In the genomic region with DNA sequence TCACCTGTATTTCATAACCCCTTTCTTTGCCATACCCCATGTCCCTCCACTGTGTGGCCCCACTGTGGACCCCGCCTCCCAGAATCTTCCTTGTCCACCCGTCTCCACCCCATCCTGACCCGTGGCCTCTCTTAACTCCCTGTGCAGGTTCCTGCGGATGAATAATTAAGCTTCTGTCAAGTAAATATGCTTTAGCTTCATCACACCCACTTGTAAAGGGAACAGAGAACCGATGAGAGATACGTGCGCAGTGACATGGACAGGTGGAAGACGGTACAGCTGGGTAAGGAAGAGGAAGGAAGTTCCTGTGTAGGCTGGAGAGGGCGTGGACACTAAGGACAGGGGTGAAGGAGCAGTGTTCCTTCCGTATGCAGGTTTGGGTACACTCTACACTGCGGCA, we compare ENCODE assay signal across 8 mouse cellular contexts. TPM values are rescaled to one million over a fixed set of nuclear protein-coding genes. Genes with fewer than 3 reads are reported as not detected.
DNase-seq lines count a peak whose midpoint lies in the region; ATAC-seq and TF ChIP-seq lines count a peak whose summit lies in the region.

No protein-coding gene starts in this region.

- H3K27me3 ChIP-seq in heart, embryonic 15.5 days: no peaks in the 10 kb centered on the region
- no peaks in the 10 kb centered on the region for H3K27me3 ChIP-seq in limb, embryonic 12.5 days
- H3K27me3 ChIP-seq in midbrain, postnatal 0 days (ENCODE audit: insufficient read depth, low read length): no peaks in the 10 kb centered on the region

- peak overlapping the region; percentile 96 for H3K27ac ChIP-seq in heart, embryonic 15.5 days
- no peak overlapping the region for H3K27ac ChIP-seq in limb, embryonic 12.5 days
- H3K27ac ChIP-seq in midbrain, postnatal 0 days (ENCODE audit: low read depth, low read length): 0 out of 2 replicates have a peak overlapping the region, but pooled peaks have one; percentile 26

- peak overlapping the region; percentile 78 for H3K4me3 ChIP-seq in heart, embryonic 15.5 days
- peak overlapping the region; percentile 54 for H3K4me3 ChIP-seq in limb, embryonic 12.5 days (replicated peaks)
- peak overlapping the region; percentile 40 for H3K4me3 ChIP-seq in midbrain, postnatal 0 days (ENCODE audit: low read depth, low read length)

- TF ChIP-seq CTCF in midbrain, postnatal 0 days (IDR thresholded peaks at IDR 0.05): no peak

- H3K9me3 ChIP-seq in heart, embryonic 15.5 days (replicated peaks): no peaks in the 10 kb centered on the region
- no peaks in the 10 kb centered on the region for H3K9me3 ChIP-seq in limb, embryonic 12.5 days
- H3K9me3 ChIP-seq in midbrain, postnatal 0 days (ENCODE audit: low read length): no peaks in the 10 kb centered on the region

- no peaks in the 10 kb centered on the region for H3K36me3 ChIP-seq in heart, embryonic 15.5 days
- no peaks in the 10 kb centered on the region for H3K36me3 ChIP-seq in limb, embryonic 12.5 days
- no peaks in the 10 kb centered on the region for H3K36me3 ChIP-seq in midbrain, postnatal 0 days (ENCODE audit: insufficient read depth, low read length)

- WGBS in heart, embryonic 15.5 days: 11% methylated on average over 11 of the region's 11 CpGs
- WGBS in limb, embryonic 12.5 days: 21% methylated on average over 11 of the region's 11 CpGs
- WGBS in midbrain, postnatal 0 days: 17% methylated on average over 11 of the region's 11 CpGs

- H3K4me2 ChIP-seq in heart, embryonic 15.5 days: peak overlapping the region; percentile 71
- H3K4me2 ChIP-seq in limb, embryonic 12.5 days: peak overlapping the region; percentile 78
- H3K4me2 ChIP-seq in midbrain, postnatal 0 days (ENCODE audit: low read depth, low read length, poor library complexity, severe bottlenecking): peak overlapping the region; percentile 76

- DNase-seq in kidney, adult 18-20 months: peak; percentile 50
- no peak for DNase-seq in kidney, adult 11 months
- DNase-seq in midbrain, postnatal 0 days (ENCODE audit: low spot score): no peak
- no peak for DNase-seq in gastrocnemius, postnatal 25 days
- DNase-seq in frontal cortex, postnatal 10 days (ENCODE audit: low spot score in 2 of 2): no peak

- ATAC-seq in heart, embryonic 15.5 days (replicated peaks; ENCODE audit: insufficient number of reproducible peaks, insufficient read depth, low FRiP score, low read depth): no peak
- no peak; the same call in 1 of the 2 replicates for ATAC-seq in limb, embryonic 12.5 days (ENCODE audit: insufficient number of reproducible peaks, insufficient read depth, low FRiP score, low TSS enrichment, low read depth)
- ATAC-seq in midbrain, postnatal 0 days (ENCODE audit: low FRiP score): no peak; the same call in 1 of the 2 replicates
- ATAC-seq in CD4-positive, CD25-positive, alpha-beta regulatory T cell, adult 4 months: no peak

- H3K4me1 ChIP-seq in heart, embryonic 15.5 days (replicated peaks): peaks cover 49% of the 10 kb centered on the region
- H3K4me1 ChIP-seq in limb, embryonic 12.5 days (replicated peaks): peaks cover 47% of the 10 kb centered on the region
- H3K4me1 ChIP-seq in midbrain, postnatal 0 days (ENCODE audit: insufficient read depth, low read length): 0 out of 2 replicates have a peak, but pooled peaks cover 2% of the 10 kb centered on the region

- peak overlapping the region; percentile 77 for H3K9ac ChIP-seq in heart, embryonic 15.5 days
- H3K9ac ChIP-seq in limb, embryonic 12.5 days (replicated peaks): peak overlapping the region; percentile 45; the same call in 1 of the 2 replicates
- H3K9ac ChIP-seq in midbrain, postnatal 0 days (replicated peaks; ENCODE audit: low read length, poor library complexity, severe bottlenecking): peak overlapping the region; percentile 33; the same call in 1 of the 2 replicates

RNA-seq across cellular contexts. Expression of a gene that starts 0.6 kb away (rescaled TPM):
- polyA plus RNA-seq in heart, embryonic 15.5 days (2015; fragmentation: Nextera tagmentation; extraction: Ambion mirVana): 36.4 and 44.0 TPM in 2 replicates
- polyA plus RNA-seq in limb, embryonic 12.5 days (2016; fragmentation: Nextera tagmentation; extraction: Ambion mirVana): 10.8 and 11.3 TPM in 2 replicates
- total RNA-seq in midbrain, postnatal 0 days (2014; rRNA removed): 13.6 and 16.9 TPM in 2 replicates
- polyA plus RNA-seq in midbrain, postnatal 0 days (2015; fragmentation: Nextera tagmentation; extraction: Ambion mirVana): 2.0 and 2.7 TPM in 2 replicates
- total RNA-seq in gastrocnemius, postnatal 25 days (2021): 1 to 10 TPM in 1 of 2 experiments, under 1 TPM in 1; 0.97 to 1.3 TPM
- under 1 TPM; 0.60 to 0.91 TPM for polyA plus RNA-seq in CD4-positive, CD25-positive, alpha-beta regulatory T cell, adult 4 months (2017; shearing (Covaris generic))

RNA-seq across cellular contexts. Expression of a gene that starts 11.0 kb away (rescaled TPM):
- polyA plus RNA-seq in heart, embryonic 15.5 days (2015; fragmentation: Nextera tagmentation; extraction: Ambion mirVana): 0.08 and 0.16 TPM in 2 replicates
- 0.12 and 0.14 TPM in 2 replicates for polyA plus RNA-seq in limb, embryonic 12.5 days (2016; fragmentation: Nextera tagmentation; extraction: Ambion mirVana)
- total RNA-seq in midbrain, postnatal 0 days (2014; rRNA removed): 3.9 and 5.1 TPM in 2 replicates
- polyA plus RNA-seq in midbrain, postnatal 0 days (2015; fragmentation: Nextera tagmentation; extraction: Ambion mirVana): 6.8 and 7.6 TPM in 2 replicates
- under 1 TPM; 0.08 to 0.10 TPM for total RNA-seq in gastrocnemius, postnatal 25 days (2021)
- 1 to 10 TPM in 1 of 2 experiments, under 1 TPM in 1; 0.13 to 1.4 TPM for polyA plus RNA-seq in CD4-positive, CD25-positive, alpha-beta regulatory T cell, adult 4 months (2017; shearing (Covaris generic))

RNA-seq across cellular contexts. Expression of a gene that starts 35.1 kb away (rescaled TPM):
- polyA plus RNA-seq in heart, embryonic 15.5 days (2015; fragmentation: Nextera tagmentation; extraction: Ambion mirVana): 82.5 and 99.2 TPM in 2 replicates
- 126 TPM in 2 replicates for polyA plus RNA-seq in limb, embryonic 12.5 days (2016; fragmentation: Nextera tagmentation; extraction: Ambion mirVana)
- total RNA-seq in midbrain, postnatal 0 days (2014; rRNA removed): 56.4 and 61.0 TPM in 2 replicates
- polyA plus RNA-seq in midbrain, postnatal 0 days (2015; fragmentation: Nextera tagmentation; extraction: Ambion mirVana): 144 and 145 TPM in 2 replicates
- total RNA-seq in gastrocnemius, postnatal 25 days (2021): 10 to 100 TPM; 59.8 to 68.1 TPM
- 10 to 100 TPM; 56.6 to 76.0 TPM for polyA plus RNA-seq in CD4-positive, CD25-positive, alpha-beta regulatory T cell, adult 4 months (2017; shearing (Covaris generic))
